Mouse (Mus musculus) thymus, postnatal 14 days (tissue): ENCODE measurements at regions not wholly inside any gene's neighbourhood (a gene's known extent, or its start where the extent isn't known, plus 50 kb on each side); places are given as distances from the start of the nearest gene placed in this dataset.

ENCODE experiments used
- DNase-seq: peaks from one replicate; pipeline ENCODE4 v3.0.0; 2021

- peak; percentile 13 for DNase-seq
Measured at GRCm38 (mm10) chr13:30085446-30085845, 50.8 kb upstream of the Mboat1 start.

DNA sequence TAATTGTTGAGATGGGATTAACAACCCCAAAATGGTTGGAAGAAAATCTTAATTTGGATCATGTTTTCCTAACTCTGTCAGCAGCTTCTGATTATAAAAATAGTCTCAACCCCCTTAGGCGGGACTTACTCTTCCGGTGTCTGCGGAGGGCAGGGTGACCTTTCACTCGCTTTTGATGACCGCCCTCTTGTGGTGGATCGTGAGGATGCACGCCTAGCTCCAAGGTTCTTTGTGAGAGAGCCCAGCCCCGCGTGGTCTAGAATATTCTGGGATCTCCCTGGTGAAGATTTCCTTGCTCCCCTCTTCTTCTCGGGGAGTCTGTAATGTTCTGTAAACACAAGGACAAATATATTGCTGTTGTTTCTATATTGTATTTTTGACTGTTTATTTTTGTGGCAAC lies 51.3 kb upstream of the Mboat1 start:
- peak; percentile 89 for DNase-seq

DNA sequence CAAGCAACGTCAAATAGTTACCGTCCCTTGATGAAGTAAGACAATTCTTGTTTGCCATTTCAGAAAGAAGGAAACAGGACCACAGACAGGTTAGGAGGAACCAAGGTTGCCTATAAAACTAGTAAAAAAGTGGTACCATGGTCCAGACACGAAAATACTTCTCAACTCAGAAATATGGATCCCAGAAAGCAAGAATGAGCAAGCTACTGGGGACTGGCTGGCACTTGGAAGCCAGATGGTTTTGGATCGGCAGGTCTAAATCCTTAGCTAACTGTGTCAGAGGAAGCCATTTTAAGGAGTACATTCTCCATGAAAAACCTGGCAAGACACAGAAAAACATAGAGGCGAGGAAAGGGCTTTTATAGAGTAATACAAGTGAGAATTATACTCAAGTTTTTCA lies 51.9 kb upstream of the Mboat1 start:
- no peak for DNase-seq

DNA sequence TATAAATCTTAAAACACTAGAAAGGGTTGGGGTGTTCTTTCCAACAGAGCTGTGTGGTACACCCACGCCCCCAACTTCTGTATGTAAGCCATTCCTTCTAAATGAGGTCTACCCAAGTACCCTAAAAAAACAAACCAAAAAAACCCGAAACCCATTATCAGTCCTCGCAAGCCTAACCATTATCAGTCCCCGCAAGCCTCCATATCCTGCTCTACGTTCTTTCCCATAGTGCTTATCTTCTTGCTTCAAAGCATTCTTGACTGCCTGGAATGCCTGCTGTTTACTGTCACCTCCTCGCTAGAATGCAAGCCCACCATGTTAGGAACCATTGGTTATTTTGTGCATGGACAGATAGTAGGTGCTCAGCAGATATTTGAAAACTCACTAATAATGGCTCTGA lies 52.3 kb upstream of the Mboat1 start:
- no peak for DNase-seq

DNA sequence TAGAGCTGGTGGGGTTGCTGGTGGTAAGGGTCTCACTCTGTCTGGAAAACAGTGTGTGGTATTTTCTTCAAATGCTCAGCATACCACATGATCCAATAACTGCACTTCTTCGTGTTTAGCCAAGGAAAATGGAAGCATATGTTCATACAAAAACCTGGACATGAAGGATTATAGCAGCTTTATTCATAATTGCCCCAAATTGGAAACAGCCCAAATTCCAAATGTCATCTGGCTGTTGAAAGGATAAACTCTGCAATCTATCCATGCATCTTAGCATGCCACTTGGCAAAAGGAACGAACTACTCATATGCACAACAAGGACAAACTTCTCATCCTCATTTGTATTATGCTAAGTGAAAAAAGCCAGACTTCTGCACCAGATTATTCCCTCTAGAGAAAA lies 53.5 kb upstream of the Mboat1 start:
- DNase-seq, result no peak

DNA sequence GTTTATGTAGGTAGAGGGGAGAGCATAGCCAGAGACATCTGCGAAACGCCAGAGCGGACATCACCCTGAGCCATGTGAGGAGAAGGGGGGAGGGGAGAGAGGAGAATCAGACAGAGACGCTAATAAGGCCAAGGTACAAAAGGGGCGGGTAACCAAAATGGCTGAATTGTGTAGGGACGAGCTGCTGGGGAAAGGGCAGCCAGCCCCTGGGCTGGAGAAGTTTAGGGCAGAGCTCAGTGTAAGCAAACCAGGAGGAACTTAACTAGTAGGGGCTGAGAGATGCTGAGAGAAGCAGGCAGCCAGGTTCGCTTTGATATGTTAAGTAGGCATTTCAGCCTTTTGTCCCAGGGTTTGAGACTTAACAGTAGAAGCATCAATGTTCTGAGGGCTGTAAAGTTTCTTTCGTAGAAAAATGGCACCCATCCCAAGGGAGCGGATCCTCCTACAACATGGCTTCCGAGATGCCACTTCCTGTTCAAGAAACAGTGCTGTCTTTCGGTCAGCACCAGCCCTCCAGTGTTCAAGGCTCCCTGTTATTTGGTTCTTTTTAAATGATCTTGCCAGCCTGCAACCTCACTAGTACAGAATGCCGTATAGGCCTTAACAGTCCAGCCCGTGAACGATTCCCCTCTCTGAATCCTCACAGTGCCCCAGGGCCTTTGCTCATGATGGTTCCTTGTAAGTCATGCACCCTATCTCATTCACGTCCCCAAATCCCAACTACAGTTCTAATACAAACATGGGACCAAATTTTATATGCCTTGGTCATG lies 55.4 kb upstream of the Mboat1 start:
- no peak for DNase-seq

- no peak for DNase-seq
Measured at GRCm38 (mm10) chr13:30074517-30075064, 61.7 kb upstream of the Mboat1 start.

DNA sequence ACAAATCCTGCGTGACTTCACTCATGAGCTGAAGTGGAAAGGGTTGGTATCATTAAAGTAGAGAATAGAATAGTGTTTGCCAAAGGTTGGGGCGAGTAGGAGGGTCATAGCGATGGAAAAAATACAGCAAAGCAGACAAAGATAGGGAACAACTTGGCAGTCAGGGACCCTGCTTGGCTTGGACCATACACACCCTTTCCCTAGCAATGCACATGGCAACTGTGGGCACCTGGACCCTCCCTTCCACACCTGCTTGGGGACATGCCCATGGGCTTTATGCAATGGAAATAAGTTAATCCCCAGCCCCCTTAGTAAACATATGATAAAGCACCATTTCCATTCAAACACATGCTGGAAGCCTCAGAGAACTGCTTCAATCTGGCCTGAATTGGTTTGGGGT lies 62.2 kb upstream of the Mboat1 start:
- DNase-seq, result no peak

DNA sequence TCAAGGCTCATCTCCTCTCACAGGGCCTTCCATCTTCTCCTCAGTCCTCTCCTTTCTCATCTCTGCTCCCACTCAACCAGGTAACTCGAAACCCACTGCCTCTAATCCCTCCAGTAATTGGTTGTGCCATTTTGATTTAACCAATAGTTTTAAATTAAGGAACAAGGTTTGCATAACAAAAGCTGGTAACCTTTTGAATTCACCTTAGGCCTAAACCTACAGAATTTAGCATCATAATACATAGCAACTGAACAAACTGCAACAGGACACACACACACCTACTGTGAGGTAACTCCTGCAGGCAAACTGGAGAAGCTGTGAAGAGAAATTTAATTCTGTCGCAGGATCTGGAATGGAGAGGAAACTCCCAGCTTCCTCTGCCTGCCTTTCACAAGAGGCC lies 66.9 kb upstream of the Mboat1 start:
- no peak for DNase-seq

DNA sequence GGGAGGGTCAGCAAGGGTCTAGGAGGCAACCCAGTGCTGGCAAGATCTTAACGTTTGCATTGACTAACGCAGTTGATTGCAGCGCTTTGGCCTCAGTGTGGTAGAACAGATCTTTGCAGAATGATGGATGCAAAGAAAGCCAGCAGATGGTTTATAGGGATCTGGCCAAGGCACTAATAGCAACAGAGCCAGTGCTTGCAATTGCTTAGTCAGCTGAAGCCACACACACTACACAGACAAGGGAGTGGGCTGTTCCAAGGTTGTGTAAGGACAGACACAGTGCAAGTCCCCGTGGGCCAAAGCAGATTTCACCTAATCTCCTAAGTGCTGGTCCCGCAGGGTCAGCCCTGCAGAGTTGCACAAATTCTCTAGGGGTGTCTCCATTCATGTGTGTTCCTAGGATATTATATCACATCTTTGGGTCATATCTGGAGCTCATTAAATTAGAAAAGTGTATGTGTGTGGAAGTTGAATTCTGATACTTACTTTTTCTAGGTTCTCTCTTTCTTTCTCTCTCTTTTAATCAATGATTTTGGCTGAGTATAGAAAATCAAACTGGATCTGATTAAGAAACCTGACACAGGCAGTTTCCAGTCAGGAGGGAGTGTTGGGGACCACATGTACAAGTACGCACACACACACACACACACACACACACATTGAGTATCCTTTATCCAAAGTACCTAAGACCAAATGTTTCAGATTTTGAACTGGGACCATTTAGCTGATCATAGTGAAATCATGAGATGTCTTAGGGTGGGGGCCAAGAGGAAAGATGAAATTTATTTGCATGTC lies 68.5 kb upstream of the Mboat1 start:
- DNase-seq, result no peak

DNA sequence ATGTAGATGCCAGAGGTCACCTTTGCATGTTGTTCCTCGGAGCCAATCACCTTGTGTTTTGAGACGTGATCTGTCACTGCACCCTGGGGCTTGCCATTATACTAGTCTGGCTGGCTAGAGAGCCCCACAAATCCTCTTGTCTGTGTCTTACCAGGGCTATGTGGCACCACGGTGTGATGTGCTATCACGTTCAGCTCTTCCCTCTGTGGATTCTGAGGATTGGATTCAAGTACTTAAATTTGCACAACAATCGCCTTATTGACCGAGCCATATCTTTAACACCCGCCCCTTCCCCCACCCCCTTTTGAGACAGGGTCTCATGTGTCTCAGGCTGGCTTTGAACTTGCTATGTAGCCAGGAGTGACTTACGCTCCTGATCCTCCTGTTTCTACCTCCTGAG lies 70.8 kb upstream of the Mboat1 start:
- no peak for DNase-seq

- no peak for DNase-seq
Measured at GRCm38 (mm10) chr13:30063741-30064140, 72.5 kb upstream of the Mboat1 start.

- no peak for DNase-seq
Measured at GRCm38 (mm10) chr13:30062285-30062684, 74.0 kb upstream of the Mboat1 start.

DNA sequence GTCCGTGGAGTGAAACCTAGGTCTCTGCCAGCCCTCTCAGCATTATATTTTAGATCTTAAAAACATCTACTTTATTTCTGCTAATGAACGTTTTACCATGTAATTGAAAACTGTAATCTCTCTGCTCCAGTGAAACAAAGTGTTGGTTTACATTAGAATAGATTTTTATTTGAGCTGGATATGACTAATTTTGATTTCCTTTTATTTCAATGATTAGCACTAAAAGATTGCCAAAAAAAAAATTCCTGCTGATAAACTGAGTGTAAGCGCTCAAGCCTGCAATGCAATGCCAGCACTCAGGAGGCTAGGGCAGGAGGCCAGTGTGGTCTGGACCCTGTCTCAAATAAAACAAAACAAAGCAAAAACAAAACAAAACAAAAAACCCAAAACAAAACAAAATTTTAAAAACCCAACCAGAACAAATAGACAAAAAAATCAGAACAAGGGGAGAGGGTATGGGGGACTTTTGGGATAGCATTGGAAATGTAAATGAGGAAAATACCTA lies 69.3 kb upstream of the E2f3 start:
- no peak for DNase-seq

DNA sequence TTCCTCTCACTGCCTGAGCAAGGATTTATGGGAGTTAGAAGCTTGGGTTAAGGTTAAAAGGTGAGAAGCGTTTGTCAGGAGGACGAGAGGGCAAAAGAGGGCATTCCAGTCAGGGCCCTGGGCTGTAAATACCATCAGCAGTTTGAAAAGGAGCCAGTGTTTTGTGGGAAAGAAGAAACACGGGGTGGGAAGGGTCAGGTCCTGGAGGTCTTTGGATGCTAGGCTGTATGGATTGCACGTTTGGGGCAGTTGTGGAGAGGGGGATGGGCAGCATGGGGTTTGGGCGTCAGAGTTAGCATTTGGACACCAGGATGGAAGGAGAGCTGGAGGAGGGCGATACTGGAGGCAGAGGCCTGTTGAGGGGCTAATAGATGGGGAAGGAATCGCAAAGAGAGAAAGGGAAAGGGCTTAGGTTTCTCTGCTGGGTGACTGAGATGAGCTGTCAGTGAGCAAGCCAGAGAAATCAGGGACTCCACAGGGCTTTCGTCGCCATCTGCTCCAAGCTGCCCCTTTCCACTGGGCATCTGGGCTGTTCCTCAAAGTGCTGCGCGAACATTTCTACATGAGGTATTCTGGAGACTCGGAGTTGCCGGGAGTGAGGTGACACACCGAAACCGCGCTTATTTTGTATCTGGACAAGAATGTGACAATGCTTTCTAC lies 66.2 kb upstream of the E2f3 start:
- no peak for DNase-seq

DNA sequence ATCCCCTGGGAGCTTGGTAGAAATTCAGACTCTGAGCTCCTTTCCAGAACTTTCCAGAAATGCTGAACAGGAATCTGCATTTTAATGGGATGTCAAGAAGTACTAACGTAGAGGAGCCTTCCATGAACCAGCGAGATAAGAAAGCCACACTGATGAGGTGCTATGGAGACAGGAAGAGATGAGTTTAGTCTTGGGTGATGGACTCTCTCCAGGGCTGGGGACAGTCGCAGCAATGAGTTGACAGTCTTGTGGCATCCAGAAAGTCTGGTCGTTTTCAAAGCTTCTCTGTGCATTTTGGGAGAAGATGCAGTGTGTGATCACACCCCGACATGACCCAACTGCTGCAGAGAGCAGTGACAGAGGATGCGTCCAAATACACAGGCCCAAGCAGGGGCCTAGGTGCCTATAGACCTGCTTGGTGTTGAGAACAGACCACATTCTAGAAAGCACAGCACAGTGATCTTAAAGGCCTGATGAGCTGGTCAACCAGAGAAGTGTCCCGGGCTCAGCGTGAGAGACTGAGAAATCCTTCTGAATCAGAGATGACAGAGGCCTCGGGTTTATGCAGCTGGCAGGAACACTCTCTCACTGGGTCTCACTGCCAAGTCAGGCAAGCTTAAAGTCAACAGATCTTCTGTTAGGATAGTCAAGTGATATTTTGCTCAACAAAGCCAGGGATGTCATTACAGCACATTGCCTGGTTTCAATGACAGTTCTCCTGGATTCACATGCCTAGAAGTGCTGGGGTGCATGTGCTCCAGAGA lies 65.1 kb upstream of the E2f3 start:
- DNase-seq, result no peak

DNA sequence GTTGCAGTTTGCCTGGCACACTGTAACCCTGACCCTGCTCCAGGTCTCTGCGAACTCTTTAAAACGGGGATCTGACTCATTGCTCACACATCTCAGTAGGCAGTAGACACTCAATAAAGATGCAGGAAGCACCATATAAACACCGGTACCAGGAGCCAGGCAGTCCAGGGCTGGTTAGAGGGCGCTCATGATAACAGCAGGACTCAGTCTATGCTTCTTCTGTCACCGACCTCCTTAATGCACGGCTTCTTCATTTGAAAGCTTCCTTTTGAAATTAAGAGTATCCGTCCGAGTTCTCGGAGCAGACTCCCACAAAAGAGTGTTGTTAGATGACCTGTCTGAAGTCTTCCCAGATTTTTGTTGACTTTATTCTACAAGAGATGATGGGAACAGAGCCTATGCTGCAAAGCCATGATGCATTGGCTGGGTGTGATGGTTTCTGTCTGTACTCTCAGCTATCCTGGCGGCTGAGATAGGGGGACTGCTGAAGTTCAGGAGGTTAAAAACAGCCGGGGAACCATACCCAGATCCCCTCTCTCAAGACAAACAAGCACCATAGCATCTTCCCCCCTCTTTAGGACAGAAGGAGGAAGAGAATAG lies 62.5 kb upstream of the E2f3 start:
- DNase-seq, result no peak

DNA sequence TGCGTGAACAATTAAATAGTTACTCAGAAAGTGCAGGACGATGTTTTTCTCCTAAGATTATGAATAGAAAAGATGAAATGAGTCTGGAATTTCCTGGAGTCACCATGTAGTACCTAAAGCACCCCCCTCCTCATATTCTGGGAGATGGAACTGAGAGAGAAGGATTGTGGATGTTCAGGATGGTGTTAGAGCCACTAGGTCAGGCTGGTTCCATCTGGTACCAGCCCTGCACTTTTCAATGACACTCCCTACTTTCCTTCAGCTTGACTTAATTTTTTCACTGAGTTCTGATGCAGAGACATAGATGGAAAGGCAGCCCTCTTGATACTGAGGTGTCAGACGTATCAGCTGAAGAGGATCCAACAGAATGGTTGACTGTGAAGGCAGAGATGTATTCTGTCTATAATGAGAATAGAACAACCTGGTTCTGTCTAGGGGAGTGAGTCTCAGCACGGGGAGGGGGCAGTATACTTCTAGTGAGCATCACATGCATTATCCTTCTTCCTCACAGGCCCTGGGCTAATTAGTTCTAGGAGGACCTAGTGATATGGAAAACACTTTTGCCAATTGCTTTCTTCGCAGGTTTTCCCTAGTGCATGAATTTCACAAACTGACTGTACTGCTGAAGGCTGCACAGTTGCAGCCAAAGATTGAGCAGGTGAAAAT lies 60.8 kb upstream of the E2f3 start:
- no peak for DNase-seq

DNA sequence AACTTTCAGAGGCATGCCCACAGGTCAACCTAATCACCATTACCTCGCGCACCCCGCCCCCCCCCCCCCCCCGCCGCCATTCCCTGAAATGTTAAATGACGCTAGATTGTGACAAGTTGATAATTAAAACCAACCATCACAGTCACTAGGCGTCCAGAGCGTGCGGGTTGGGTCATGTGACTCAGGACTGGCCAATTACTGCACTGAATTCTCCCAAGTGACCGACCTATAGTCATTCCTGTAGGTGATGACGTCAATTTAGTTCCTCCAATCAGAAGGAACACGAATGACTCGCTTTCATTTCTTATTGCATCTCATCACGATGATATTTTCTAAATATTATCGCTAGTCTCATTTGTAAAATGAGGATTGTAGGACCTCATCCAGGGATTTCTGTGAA lies 60.2 kb upstream of the E2f3 start:
- DNase-seq, result no peak

GRCm38 (mm10) chr13:30045225-30045624 lies 59.4 kb upstream of the E2f3 start:
- no peak for DNase-seq

- no peak for DNase-seq
Measured at GRCm38 (mm10) chr13:30044790-30045189, 58.9 kb upstream of the E2f3 start.
